Mouse (Mus musculus) CH12.LX (cell line): Measurements from ENCODE around the gene Agpat2. TPM values are rescaled to one million over a fixed set of nuclear protein-coding genes. Genes with fewer than 3 reads are reported as not detected.

Source experiments
- DNase-seq: peaks from one replicate; pipeline ENCODE4 v3.0.0-alpha.2; 2013; ENCODE audit errors: extremely low read depth
- H3K27ac ChIP-seq: 2 replicates; pipeline ENCODE4 v1.5.1; 2012; ENCODE audit warnings: low read depth, mild to moderate bottlenecking, control low read depth, moderate library complexity; ENCODE audit not compliant: insufficient read depth
- H3K27me3 ChIP-seq: replicated peaks from 2 replicates; pipeline ENCODE3; 2012; ENCODE audit warnings: inconsistent platforms
- H3K36me3 ChIP-seq, 2 experiments: replicated peaks in 1 of 2; 2 replicates each; pipeline versions ENCODE3 to v1.6.1; 2012; ENCODE audit warnings: inconsistent platforms in 1 of 2, low read length in 1 of 2, mild to moderate bottlenecking in 1 of 2, mixed read lengths in 1 of 2, moderate library complexity in 1 of 2; ENCODE audit not compliant: control insufficient read depth in 1 of 2, insufficient read depth in 1 of 2
- H3K4me1 ChIP-seq, 2 experiments: 2 replicates each; pipeline ENCODE4 v1.6.1; 2012; ENCODE audit warnings: inconsistent platforms in 1 of 2, moderate library complexity in 1 of 2; ENCODE audit not compliant: insufficient read depth in 2 of 2, control insufficient read depth in 1 of 2
- H3K4me2 ChIP-seq: 2 replicates; pipeline ENCODE4 v1.6.1; 2012; ENCODE audit warnings: low read depth, mild to moderate bottlenecking, control low read depth; ENCODE audit not compliant: poor library complexity, insufficient read depth, severe bottlenecking
- H3K4me3 ChIP-seq, 3 experiments: fragments of 150-350 bp in 1 of 3; sonication (generic) in 1 of 3; replicated peaks in 1 of 3; 2 replicates each; pipeline versions ENCODE3 to v1.5.1; 2011 to 2012; ENCODE audit warnings: low read depth in 2 of 3, low read length in 2 of 3, mild to moderate bottlenecking in 2 of 3, moderate library complexity in 2 of 3, control low read depth in 1 of 3, improper control_type of control experiment in 1 of 3, inconsistent platforms in 1 of 3, mixed read lengths in 1 of 3; ENCODE audit not compliant: poor library complexity in 1 of 3
- H3K79me2 ChIP-seq: replicated peaks from 2 replicates; pipeline ENCODE4 v1.6.1; 2012; ENCODE audit warnings: mild to moderate bottlenecking, moderate library complexity; ENCODE audit not compliant: control insufficient read depth, poor library complexity, insufficient read depth, severe bottlenecking; ENCODE audit errors: extremely low read depth
- H3K9ac ChIP-seq: 2 replicates; pipeline ENCODE4 v1.6.1; 2012; ENCODE audit warnings: low read depth, mild to moderate bottlenecking, control low read depth, moderate library complexity; ENCODE audit not compliant: insufficient read depth
- H3K9me3 ChIP-seq: replicated peaks from 2 replicates; pipeline ENCODE3; 2012; ENCODE audit warnings: low read length, inconsistent platforms, mixed read lengths
- BHLHE40 ChIP-seq: IDR thresholded peaks from 2 replicates; pipeline ENCODE4 v1.6.1; 2011; ENCODE audit warnings: mild to moderate bottlenecking, low read depth, low read length, improper control_type of control experiment
- CHD1 ChIP-seq: IDR thresholded peaks from 2 replicates; pipeline ENCODE4 v1.6.1; 2012; ENCODE audit warnings: low read depth, low read length, improper control_type of control experiment, inconsistent platforms
- CTCF ChIP-seq, 2 experiments: IDR thresholded peaks in 1 of 2; conservative IDR thresholded peaks in 1 of 2; 2 replicates each; pipeline ENCODE4 v1.5.1; 2011 to 2012; ENCODE audit warnings: low read depth in 2 of 2, low read length in 2 of 2, improper control_type of control experiment in 1 of 2, inconsistent platforms in 1 of 2, mild to moderate bottlenecking in 1 of 2, moderate library complexity in 1 of 2
- EP300 ChIP-seq: IDR thresholded peaks from 2 replicates; pipeline ENCODE4 v1.6.1; 2011; ENCODE audit warnings: low read length, improper control_type of control experiment
- GABPA ChIP-seq: IDR thresholded peaks from 2 replicates; pipeline ENCODE4 v1.6.1; 2012; ENCODE audit warnings: low read depth, low read length, improper control_type of control experiment, inconsistent platforms; ENCODE audit not compliant: insufficient replicate concordance
- HCFC1 ChIP-seq: IDR thresholded peaks from 2 replicates; pipeline ENCODE4 v1.6.1; 2012; ENCODE audit warnings: low read depth, mild to moderate bottlenecking, inconsistent platforms, low read length, improper control_type of control experiment
- IRF4 ChIP-seq: IDR thresholded peaks from 2 replicates; pipeline ENCODE4 v1.6.1; 2014; ENCODE audit warnings: low read depth, mild to moderate bottlenecking, inconsistent platforms, low read length, improper control_type of control experiment
- JUN ChIP-seq: IDR thresholded peaks from 2 replicates; pipeline ENCODE4 v1.6.1; 2011; ENCODE audit warnings: low read depth, mild to moderate bottlenecking, low read length, improper control_type of control experiment, moderate library complexity; ENCODE audit not compliant: insufficient read depth
- KAT2A ChIP-seq: IDR thresholded peaks from 2 replicates; pipeline ENCODE4 v1.6.1; 2012; ENCODE audit warnings: low read length, improper control_type of control experiment, inconsistent platforms; ENCODE audit not compliant: insufficient replicate concordance
- MAFK ChIP-seq: IDR thresholded peaks from 2 replicates; pipeline ENCODE4 v1.6.1; 2011; ENCODE audit warnings: low read length, improper control_type of control experiment; ENCODE audit not compliant: insufficient replicate concordance
- PAX5 ChIP-seq: IDR thresholded peaks from 2 replicates; pipeline ENCODE4 v1.6.1; 2012; ENCODE audit warnings: low read length, inconsistent platforms, mixed read lengths
- POLR2AphosphoS2 ChIP-seq: IDR thresholded peaks from 2 replicates; pipeline ENCODE4 v1.6.1; 2011; ENCODE audit warnings: low read depth, low read length, improper control_type of control experiment
- RAD21 ChIP-seq: IDR thresholded peaks from 2 replicates; pipeline ENCODE4 v1.6.1; 2011; ENCODE audit warnings: low read depth, mild to moderate bottlenecking, low read length, improper control_type of control experiment, moderate library complexity
- TBP ChIP-seq: conservative IDR thresholded peaks from 2 replicates; pipeline ENCODE4 v1.6.1; 2011; ENCODE audit warnings: low read depth, low read length, improper control_type of control experiment
- TCF12 ChIP-seq: IDR thresholded peaks from 2 replicates; pipeline ENCODE4 v1.6.1; 2014; ENCODE audit warnings: low read depth, mild to moderate bottlenecking, inconsistent platforms, low read length, improper control_type of control experiment
- UBTF ChIP-seq: IDR thresholded peaks from 2 replicates; pipeline ENCODE4 v1.6.1; 2012; ENCODE audit warnings: low read depth, mild to moderate bottlenecking, inconsistent platforms, low read length, improper control_type of control experiment, moderate library complexity
- ZC3H11A ChIP-seq: IDR thresholded peaks from 2 replicates; pipeline ENCODE4 v1.6.1; 2012; ENCODE audit warnings: low read depth, mild to moderate bottlenecking, inconsistent platforms, low read length, improper control_type of control experiment
- dilution Hi-C: fragments of 300-500 bp; cut with MboI; formaldehyde crosslinking; loops from 2 replicates; pipeline ENCODE4 v1.14.3; 2020; ENCODE audit warnings: low sequenced_read_pairs; ENCODE audit not compliant: extremely low pct_unique_long_range_greater_than_20kb, extremely low pct_ligation_motif_present
- in situ Hi-C: fragments of 300-500 bp; cut with MboI; formaldehyde crosslinking; loops from 3 replicates; pipeline ENCODE4 v1.14.3; 2019; ENCODE audit warnings: low sequenced_read_pairs, low pct_ligation_motif_present, low pct_unique_long_range_greater_than_20kb, mixed read lengths
- polyA plus RNA-seq: library from polyadenylated mRNA; unstranded; fragments of >175 nt; gene quantifications from 2 replicates; pipeline ENCODE4 v1.2.1, GENCODE M21; 2012; ENCODE audit warnings: low read depth; ENCODE audit not compliant: insufficient read length
- total RNA-seq, 2 experiments: library from RNA; depleted of rRNA; stranded (reverse); fragments of 300-350 nt in 1 of 2; fragments of >200 nt in 1 of 2; gene quantifications; 2 replicates each; pipeline ENCODE4 v1.2.3; 2012 to 2014

Agpat2 gene
- total and polyA plus RNA-seq, 3 experiments = 8.6 to 14.2 (median 9.5) TPM

GRCm38 (mm10) chr2:26611896-26612295 is 7.7 kb upstream of the Agpat2 start:
- dilution Hi-C loops (no loop called here), in situ Hi-C loops (no loop called here)
- Histone ChIP-seq H3K4me1 (peaks cover 4 to 16% of the 10 kb centered on the region in 2 experiments; a peak in 3 of 4 replicates), H3K9ac (no peak overlapping the region), H3K4me2 (no peak overlapping the region), H3K4me3 (no peak overlapping the region), H3K27me3 (peaks cover 85% of the 10 kb centered on the region), H3K79me2 (no peaks in the 10 kb centered on the region), H3K36me3 (no peaks in the 10 kb centered on the region), H3K27ac (no peak overlapping the region), H3K9me3 (peaks cover 3% of the 10 kb centered on the region)
- no peak for DNase-seq
- TF ChIP-seq TBP (no peak), CTCF (conservative IDR thresholded peaks at IDR 0.05 in 1 of 2, IDR thresholded peaks at IDR 0.05 in 1 of 2; ENCODE audit: low read depth in 2 of 2, low read length in 2 of 2) (no peak), POLR2AphosphoS2 (no peak), TCF12 (no peak), IRF4 (no peak), HCFC1 (no peak), KAT2A (no peak), BHLHE40 (no peak), RAD21 (no peak), UBTF (no peak), GABPA (no peak), EP300 (no peak), CHD1 (no peak)

DNA sequence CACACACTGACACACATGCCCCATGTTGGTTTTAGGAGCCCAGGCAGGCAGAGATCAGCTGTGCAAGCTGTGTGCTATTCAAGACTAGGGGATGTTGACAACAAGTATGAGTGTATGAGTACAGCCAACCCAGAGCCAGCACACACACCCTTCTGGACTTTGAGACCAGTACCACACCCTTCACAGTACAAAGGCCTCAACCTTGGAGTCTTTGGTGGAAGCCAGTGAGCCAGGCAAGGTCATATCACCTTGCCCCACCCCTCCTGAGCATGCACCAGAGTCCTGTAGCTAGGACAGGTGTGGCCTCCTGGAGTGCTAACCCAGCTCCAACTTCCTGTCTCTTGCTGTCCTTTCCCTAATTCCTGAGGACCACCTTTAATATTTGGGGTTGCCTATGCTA is 6.8 kb upstream of the Agpat2 start:
- no peaks in the 10 kb centered on the region for H3K36me3 ChIP-seq
- no peaks in the 10 kb centered on the region for H3K9me3 ChIP-seq
- DNase-seq = no peak
- H3K9ac ChIP-seq = no peak overlapping the region
- in situ Hi-C loops (no loop called here), dilution Hi-C loops (no loop called here)
- peaks cover 4 to 24% of the 10 kb centered on the region in 2 experiments; a peak in 3 of 4 replicates for H3K4me1 ChIP-seq
- peaks cover 85% of the 10 kb centered on the region for H3K27me3 ChIP-seq
- H3K27ac ChIP-seq = no peak overlapping the region
- H3K4me2 ChIP-seq = no peak overlapping the region
- no peaks in the 10 kb centered on the region for H3K79me2 ChIP-seq
- no peak overlapping the region for H3K4me3 ChIP-seq
- no peak for TF ChIP-seq POLR2AphosphoS2
- TF ChIP-seq MAFK = no peak
- no peak for TF ChIP-seq EP300
- TF ChIP-seq ZC3H11A = no peak
- TF ChIP-seq JUN = no peak
- no peak for TF ChIP-seq PAX5
